Mouse (Mus musculus) c-Kit-positive CD71-negative TER-119-negative erythroid progenitor cells, embryonic 14.5 days (primary cell): ENCODE results near the gene Tead2.

Source experiments
- DNase-seq: peaks from one replicate; pipeline ENCODE4 v3.0.0-alpha.2; 2013; ENCODE audit warnings: low read depth

Tead2 gene

DNA sequence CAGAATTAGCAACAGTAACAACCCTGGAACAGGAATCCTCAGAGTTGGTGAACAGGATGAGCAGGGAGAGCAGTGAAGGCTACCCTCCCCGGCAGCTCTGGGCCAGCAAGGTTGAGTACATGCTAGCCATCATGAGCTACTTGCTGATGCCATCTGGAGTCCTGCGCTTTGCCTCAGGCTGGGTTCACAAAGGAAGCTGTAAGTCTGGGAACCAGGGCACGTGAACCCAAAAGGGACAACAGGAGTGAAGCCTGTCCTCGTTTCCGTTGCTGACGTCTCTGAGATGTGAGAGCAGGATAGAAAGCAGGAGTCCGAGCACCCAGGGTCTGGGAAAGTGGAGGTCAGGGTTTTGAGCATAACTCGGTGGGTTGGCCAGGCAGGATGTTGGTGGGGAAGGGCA is 43.7 kb downstream of the Tead2 start:
- DNase-seq = no peak

- DNase-seq = no peak
Observed at GRCm38 (mm10) chr7:45262266-45262665, 46.7 kb downstream of the Tead2 start.

DNA sequence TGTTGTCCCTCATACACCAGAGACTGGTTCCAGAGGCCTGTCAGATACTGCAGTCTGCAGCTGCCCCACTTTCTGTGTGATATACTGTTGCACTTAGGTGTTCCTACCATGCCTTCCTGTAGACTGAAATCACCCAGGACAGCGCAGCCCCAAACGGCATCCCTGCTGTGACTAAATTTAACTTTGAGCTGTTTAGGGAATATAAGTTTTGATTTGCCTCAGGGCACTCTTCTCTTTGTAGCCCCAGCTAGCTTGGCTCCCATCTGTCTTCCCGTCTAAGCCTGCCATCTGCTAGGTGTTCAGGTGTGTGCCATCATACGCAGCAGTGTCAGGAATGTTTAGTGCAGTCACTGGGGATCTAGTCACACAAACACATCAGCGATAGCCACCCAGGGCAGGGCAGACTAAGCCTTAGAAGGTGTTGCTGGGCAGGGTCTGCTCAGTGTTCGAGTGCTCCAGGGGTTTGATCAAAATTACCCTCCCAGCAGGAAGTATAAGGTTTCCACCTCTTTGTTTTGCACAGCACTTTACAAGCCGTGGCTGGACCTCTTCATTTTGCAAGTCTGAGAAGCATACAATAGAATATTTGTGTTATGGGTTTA is 47.6 kb downstream of the Tead2 start:
- no peak for DNase-seq

DNA sequence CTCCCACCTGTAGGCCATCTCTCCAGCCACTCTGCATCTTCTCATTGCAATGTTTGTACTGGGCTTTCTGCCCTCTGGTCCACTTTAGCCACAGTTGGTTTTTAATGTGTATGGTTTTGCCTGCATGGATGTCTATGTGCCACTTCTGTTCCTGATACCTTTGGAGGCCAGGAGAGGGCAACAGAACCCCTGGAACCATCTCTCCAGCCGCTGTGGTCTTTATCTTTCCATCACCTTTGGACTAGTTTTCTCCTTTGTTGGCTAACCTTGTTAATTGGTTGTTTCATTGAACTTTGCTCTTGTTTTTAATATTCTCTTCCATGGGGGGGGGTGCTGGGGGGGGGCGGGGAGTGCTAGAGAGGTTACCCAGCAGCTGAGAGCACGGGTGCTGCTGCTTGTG is 48.8 kb downstream of the Tead2 start:
- no peak for DNase-seq

DNA sequence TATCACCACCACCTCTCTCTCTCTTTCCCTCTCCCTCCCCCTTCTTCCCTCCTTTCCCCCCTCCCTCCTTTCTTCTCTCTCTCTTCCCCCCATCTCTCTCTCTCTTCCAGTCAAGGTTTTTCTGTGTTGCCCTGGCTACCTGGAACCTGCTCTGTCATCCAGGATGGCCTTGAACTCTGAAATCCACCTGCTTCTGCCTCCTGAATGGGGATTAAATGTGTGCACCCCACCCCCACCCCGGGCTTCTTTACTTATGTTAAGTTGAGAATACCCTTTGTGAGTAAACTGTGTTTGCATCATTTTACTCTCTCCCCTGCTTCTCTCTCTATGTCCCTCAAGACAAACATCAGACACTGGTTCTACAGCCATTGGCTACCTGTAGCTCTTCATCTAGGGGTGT is 50.0 kb downstream of the Tead2 start:
- no peak for DNase-seq

DNA sequence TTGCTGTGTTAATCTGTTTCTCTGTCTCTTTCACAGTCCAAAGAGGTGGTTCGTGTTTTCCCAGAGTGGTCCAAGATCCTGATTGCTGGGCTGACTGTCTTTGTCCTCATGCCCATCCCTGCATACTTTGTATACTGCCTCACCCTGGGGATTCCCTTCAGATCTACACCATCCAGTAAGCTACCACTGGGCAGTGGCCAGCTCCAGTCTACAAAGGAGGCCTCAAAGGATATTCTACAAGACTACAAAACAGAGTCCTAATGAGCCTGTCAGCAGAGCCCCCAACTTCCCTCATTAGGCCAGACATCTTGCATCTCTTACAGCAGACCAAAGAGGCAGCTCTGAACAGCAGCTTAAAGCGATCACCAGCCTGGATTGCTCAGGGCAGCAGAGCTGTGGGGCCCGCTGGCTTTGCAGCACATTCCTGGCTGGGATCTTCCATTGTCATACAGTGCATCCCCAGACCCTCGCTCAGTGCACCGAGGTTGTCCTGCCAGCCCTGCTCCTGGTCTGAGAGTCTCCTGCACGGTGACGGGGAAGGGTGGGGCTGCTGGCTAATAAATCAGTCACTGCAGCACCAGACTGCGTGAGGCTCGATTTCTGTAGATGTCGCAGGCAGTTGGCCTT is 57.3 kb downstream of the Tead2 start:
- no peak for DNase-seq

DNA sequence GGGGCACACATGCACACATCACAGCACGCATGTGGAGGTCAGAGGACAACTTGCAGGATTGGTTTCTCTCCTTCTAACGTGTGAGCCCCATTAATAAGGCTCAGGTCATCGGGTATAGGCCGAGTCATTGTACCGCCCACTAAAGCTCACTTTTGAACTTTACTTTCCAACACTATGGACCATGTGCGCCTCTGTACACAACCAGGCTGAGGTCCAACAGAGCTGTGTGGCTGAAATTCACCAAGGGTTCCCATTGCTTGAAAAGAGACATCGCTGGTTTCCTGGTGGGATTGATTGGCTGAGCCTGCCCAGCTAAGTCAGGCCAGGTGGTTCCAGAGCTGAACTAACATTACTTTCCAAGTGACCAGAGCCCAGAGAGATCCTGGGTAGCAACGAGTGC is 58.1 kb downstream of the Tead2 start:
- no peak for DNase-seq

DNA sequence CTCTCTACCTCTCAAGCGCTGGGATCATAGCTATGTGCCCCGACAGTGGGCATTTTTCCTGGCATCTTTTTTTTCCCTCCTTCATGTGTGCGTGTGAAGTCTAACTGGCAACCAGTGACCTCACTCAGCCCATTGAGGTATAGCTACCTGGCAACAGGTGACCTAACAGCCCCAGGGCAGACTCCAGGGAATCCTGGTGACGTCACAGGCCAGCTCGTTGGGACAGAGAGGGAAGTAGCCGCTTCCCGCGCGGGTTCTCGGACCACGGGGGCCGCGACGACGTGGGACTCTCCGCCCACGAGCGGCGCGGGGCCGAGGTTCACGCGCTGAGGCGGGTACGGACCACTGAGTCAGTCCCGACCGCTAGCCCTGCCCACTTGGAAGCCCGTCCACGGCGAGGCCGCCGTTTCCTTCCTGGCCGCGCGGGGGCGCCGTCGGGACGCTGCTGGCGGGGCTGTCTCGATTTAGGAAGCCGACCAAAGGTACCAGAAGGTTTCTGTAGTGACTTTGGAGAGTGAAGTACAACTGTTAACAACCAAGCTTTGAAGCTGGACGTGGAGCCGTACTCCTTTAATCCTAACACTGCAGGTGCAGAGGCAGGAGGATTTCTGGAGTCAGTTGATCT is 61.7 kb downstream of the Tead2 start, which contains the start of gene Slc6a21:
Slc6a21 (plus strand) TSS at position 378 of the 625 bp plus-strand sequence.
- peak; percentile 40 for DNase-seq
